Mouse (Mus musculus): Measurements from ENCODE around the gene Rpl27. TPM values are rescaled to one million over a fixed set of nuclear protein-coding genes. Genes with fewer than 3 reads are reported as not detected.
"Not testable (repeated sequence)": the region's sequence is repeated elsewhere in the genome, so short reads cannot be mapped to it uniquely, and the experiment has no call there.

Gene Rpl27
- total RNA-seq, 2 experiments from 2014 or later, result 40.6 to 42.5 TPM

- no peak for DNase-seq
Observed at GRCm38 (mm10) chr11:101447786-101448185, 5.7 kb downstream of the Rpl27 start.

- peak; percentile 82 for DNase-seq
Observed at GRCm38 (mm10) chr11:101448274-101448746, 6.2 kb downstream of the Rpl27 start, which contains the start of gene Ifi35. TSS of gene Ifi35 (plus strand) at chr11:101448407.

DNA sequence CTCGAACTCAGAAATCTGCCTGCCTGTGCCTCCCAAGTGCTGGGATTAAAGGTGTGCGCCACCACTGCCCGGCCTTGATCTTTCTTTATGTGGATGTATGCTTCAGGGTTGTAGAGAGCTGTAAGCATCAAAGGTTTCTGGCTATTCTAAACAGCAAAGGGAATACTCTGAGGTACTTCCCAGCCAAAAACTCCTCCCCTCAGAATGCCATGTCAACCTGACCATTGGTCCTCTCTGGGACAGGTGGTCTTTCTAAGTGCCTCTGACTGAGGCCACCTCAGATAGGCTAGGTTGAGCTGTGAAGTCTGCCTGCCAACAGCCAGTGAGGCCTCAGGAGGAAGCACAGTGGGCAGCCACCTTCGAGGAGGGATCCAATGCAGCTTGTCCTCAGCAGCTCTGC lies 6.8 kb downstream of the Rpl27 start:
- no peak for DNase-seq

DNA sequence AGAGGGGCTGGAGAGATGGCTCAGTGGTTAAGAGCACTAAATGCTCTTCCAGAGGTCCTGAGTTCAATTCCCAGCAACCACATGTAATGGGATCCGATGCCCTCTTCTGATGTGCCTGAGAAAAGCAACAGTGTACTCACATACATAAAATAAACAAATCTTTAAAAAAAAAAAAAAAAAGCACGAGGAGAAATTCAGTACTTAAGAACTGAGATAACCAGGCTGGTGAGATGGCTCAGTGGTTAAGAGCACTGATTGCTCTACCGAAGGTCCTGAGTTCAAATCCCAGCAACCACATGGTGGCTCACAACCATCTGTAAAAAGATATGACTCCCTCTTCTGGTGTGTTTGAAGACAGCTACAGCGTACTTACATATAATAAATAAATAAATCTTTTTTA lies 7.5 kb downstream of the Rpl27 start:
- not testable (repeated sequence) for DNase-seq

DNA sequence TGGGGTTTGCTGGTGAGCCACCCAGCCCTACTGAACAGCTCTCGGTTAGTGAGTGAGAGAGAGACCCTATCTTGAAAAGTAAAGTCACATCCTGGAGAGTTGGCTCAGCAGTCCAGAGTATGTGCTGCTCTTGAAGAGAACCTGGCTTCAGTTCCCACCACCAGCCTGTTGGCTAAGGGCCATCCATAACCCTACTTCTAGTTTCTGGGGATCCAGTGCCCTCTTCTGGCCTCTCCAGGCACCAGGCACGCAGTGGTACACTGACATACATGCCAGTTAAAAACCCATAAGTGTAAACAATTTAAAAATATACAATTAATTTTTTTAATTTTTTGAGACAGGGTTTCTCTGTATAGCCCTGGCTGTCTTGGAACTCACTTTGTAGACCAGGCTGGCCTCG lies 8.3 kb downstream of the Rpl27 start:
- DNase-seq, result no peak

GRCm38 (mm10) chr11:101451536-101451935 lies 9.4 kb downstream of the Rpl27 start:
- no peak for DNase-seq

DNA sequence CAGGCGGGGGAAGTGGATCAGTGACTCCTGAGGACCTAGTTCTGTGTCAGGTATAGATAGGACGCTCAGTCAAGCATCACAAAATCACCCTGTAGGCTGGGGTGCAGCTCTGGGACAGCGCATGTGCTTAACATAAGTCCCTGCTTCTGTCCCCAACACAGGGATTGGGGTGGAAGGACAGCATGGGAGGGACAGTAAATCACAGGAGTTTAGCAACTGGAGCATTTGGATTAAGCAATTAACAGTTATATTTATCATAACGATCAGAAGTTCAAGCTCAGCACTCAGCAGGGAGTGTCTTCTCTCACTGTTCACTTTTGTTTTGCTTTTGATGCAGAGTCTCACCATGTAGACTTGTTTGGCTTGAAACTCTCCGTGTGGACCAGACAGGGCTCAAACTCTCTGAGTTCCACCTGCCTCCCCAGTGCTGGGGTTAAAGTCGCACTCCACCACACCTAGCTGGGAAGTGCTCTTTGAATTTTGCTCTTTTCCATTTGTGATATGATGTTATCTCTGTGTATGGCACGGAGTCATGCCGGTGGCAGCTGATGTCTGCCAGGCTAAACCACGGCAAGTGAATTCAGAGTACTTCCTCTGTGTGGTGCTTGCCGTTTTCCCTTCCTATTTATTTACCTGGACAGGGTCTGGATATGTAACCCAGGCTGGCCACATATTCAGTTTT lies 10.1 kb downstream of the Rpl27 start:
- no peak for DNase-seq

DNA sequence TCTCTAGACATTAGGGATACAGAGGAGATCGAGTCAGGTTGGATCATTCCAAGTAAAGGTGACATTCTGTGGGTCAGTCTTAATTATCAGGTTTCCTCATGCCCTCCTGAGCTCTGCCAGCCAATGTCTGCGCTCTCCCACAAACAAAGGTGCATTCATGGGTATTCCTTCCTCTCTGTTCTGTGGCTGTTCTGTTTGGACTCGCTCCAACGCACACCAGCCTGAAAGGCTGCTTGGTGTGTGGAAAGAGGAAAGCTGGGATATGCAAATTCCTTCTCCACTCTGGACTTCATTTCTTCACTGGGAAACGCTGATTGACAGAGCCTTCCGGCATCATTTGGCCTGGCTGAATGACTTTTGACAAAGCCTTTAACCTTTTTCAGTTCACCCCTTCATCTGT lies 12.6 kb downstream of the Rpl27 start:
- no peak for DNase-seq

GRCm38 (mm10) chr11:101455627-101456026 lies 13.5 kb downstream of the Rpl27 start:
- DNase-seq, result no peak

DNA sequence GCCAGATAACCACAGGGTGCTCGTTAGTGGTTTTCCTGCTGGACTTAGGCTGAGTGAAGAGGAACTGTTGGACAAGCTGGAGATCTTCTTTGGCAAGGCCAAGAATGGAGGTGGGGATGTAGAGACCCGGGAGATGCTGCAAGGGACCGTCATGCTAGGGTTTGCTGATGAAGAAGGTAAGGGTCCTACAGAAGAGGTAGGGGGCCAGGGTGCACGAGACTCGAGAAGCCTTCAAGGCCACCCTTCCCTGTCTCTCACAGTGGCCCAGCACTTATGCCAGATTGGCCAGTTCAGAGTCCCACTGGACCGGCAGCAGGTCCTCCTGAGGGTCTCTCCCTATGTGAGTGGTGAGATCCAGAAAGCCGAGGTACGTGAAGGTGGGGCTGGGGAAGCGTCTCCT lies 15.5 kb downstream of the Rpl27 start:
- no peak for DNase-seq

DNA sequence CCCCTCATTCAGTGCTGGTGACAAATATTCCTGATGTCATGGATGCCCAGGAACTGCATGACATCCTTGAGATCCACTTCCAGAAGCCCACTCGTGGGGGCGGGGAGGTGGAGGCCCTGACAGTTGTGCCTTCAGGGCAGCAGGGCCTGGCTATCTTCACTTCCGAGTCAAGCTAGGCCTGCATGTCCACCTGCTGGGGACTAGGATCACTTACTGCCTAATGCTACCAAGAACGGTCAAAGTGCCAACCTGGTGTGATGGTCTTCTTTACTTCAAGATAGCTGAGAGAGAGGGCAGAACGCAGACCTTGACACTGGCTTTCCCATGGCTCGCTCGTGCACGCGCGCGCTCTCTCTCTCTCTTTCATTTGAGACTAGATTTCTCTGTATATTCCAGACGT lies 16.1 kb downstream of the Rpl27 start:
- no peak for DNase-seq

- DNase-seq, result no peak
Observed at GRCm38 (mm10) chr11:101459716-101460115, 17.6 kb downstream of the Rpl27 start.

DNA sequence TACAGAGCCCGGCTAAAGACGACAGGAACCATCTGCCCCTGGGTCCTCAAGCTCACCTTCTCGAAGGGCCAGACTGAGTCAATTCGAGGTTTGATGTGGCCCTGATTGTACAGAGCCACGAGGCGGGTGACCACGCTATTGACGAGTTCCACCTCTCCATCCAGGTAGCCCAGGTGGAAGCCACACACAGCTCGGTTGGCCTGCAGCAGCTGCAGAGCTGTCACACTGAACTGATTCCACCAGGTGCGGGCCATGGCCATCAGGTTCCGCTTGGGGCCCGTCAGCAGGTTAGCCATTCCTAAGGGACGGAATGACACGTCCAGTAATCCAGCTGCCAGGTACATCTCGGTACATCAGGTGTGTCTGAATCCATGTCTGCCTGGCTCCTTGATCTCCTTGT lies 18.2 kb downstream of the Rpl27 start:
- DNase-seq, result no peak

DNA sequence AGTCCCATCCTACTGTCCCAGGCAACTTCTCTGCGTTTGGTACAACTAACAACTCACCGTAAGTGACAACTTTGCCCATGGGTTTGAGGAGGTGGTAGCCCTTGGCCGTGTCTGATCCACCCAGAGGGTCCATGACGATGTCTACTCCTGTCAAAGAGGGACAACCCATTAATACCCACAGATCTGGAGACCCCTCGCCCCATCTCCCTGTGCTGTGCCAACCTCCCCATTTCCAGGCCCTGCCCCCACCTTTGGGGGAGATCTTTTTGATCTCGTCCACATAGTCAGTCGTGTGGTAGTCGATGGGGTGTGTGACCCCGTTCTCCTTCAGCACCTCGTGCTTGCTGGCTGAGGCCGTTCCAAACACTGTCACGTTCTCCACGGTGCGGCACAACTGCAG lies 20.0 kb downstream of the Rpl27 start:
- no peak for DNase-seq

GRCm38 (mm10) chr11:101462583-101463440 lies 20.7 kb downstream of the Rpl27 start:
- DNase-seq, result no peak

GRCm38 (mm10) chr11:101464211-101465100 lies 22.4 kb downstream of the Rpl27 start, which contains the start of gene Rnd2:
TSS of gene Rnd2 (plus strand) at chr11:101464999.
- no peak for DNase-seq

GRCm38 (mm10) chr11:101465101-101465868 lies 23.2 kb downstream of the Rpl27 start:
- peak; percentile 83 for DNase-seq

- DNase-seq, result peak; percentile 80
Observed at GRCm38 (mm10) chr11:101465869-101466551, 23.9 kb downstream of the Rpl27 start, which contains the start of gene Vat1. TSS of gene Vat1 (minus strand) at chr11:101466230.

DNA sequence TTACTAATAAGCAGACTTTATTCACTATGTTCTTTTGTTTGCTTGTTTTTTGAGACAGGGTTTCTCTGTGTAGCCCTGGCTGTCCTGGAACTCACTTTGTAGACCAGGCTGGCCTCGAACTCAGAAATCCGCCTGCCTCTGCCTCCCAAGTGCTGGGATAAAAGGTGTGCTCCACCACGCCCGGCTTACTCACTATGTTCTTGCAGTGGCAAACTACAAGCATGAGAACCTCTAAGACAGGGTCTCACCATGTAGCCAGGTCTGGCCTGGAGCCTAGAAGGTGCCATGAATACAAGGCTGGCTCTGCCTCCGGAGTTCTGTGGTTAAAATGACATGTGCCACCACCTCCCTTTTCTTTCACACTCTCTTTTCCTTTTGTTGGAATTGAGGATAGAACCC lies 24.5 kb downstream of the Rpl27 start:
- DNase-seq, result not testable (repeated sequence)

- peak; percentile 70 for DNase-seq
Observed at GRCm38 (mm10) chr11:101467477-101468262, 25.6 kb downstream of the Rpl27 start.

Measured in gastrocnemius, postnatal 25 days (tissue).